Mouse (Mus musculus) C2C12 (cell line): Measurements from ENCODE around the gene Dnmt1.

Source experiments
- CTCF ChIP-seq: IDR thresholded peaks from one replicate; pipeline ENCODE4 v1.5.1; 2011; ENCODE audit not compliant: control insufficient read depth, insufficient read depth, insufficient read length
- MAX ChIP-seq: IDR thresholded peaks from one replicate; pipeline ENCODE4 v1.6.1; 2011; ENCODE audit warnings: mild to moderate bottlenecking, control low read depth
- MYOD1 ChIP-seq: IDR thresholded peaks from one replicate; pipeline ENCODE4 v1.6.1; 2011; ENCODE audit warnings: low read depth; ENCODE audit not compliant: control insufficient read depth, insufficient read length

DNA sequence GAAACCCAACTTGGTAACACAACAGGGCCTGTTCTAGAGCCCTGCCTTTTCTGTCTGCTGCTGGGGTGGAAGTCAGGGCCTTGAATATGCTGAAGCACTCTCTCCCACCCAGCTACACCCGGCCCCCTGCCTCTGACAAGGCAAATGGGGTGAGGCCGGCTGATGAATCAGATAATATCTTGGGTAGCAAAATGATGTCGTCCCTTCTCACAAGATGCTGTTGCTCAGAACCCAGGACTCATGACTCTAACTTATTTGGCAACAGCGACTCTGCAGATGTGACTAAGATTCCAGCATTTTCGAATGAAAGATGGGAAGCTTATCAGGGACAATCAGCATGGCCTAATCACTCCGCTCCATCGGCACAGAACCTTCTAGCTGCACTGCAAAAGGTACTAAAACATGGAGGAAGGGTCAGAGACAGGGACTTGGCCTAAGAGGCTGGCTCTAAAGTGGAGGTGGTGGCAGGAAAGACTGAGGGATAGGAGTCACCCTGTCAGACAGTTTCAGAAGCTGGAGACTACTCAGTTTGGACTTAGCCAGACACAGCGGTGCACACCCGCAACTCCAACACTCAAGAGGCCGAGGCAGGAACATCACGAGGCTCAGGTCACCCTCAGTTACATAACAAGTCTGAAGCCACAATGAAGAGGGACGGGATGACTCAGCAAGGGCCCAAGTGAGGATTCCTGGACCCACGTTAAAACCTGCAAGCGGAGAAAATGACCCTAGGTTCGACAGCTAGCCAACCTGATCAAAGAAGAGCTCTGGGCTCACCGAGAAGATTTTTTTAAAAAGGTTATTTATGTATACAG is 13.4 kb downstream of the Dnmt1 start:
- no peak for TF ChIP-seq CTCF
- no peak for TF ChIP-seq MYOD1
- TF ChIP-seq MAX: no peak
